Mouse (Mus musculus) olfactory bulb, adult 2 months (tissue): ENCODE measurements around the gene Ccdc117.

Experiments used
- CTCF ChIP-seq: fragments of 200-500 bp; IDR thresholded peaks from 2 replicates; pipeline ENCODE4 v1.5.1; 2012; ENCODE audit warnings: low read depth, mild to moderate bottlenecking, low read length, moderate library complexity; ENCODE audit not compliant: insufficient read depth
- POLR2A ChIP-seq: fragments of 200-500 bp; IDR thresholded peaks from 2 replicates; pipeline ENCODE4 v1.6.1; 2012; ENCODE audit warnings: mild to moderate bottlenecking, low read depth, low read length, moderate library complexity; ENCODE audit not compliant: insufficient read depth

DNA sequence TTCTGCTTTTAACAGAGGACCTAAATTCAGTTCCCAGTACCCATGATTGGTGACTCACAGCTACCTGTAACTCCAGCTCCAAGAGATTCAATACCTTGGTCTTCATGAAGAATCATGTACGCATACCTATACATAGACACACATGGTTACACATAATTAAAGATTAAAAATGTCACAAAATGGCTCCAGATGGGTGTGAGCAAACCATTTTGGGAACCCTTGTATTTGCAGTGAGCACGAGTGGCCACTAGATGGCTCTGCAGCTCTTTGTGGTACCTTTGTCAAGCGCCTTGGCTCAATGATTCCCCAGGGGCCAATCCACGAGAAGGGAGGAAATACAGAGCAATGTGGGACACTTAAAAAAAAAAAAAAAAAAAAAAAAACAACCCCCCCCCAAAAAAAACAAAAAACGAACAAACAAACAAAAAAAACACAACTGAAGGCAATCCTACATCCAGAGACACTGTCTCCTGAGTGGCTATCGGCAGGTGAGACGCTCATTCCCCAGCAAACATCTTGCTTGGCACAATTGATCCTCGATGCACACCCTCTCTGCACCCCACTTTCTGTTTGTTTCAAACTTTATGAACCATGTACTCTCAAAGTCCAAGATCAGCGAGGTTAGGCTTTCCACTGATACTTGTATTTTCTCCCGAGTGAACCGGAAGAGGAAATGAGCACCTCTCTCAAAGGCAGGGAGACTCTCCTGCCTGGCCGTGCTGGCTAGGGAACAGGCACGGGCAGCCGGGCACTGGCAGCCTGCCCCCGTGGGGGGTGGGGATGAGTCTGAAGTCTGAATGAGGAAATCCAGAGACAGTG lies 56.6 kb downstream of the Ccdc117 start:
- TF ChIP-seq POLR2A, result no peak
- peak; percentile 54 for TF ChIP-seq CTCF
